Mouse (Mus musculus): ENCODE measurements at regions not wholly inside any gene's neighbourhood (a gene's known extent, or its start where the extent isn't known, plus 50 kb on each side); places are given as distances from the start of the nearest gene placed in this dataset.

- TF ChIP-seq CTCF (IDR thresholded peaks at IDR 0.05; ENCODE audit: low read depth) = no peak
- TF ChIP-seq EP300 (IDR thresholded peaks at IDR 0.05; ENCODE audit: low read depth) = no peak
These were observed 438.9 kb upstream of the Htr2a start for GRCm38 (mm10) chr14:74201710-74202109.
